Mouse (Mus musculus): Measurements from ENCODE around the gene Kcna7. TPM values are rescaled to one million over a fixed set of nuclear protein-coding genes. Genes with fewer than 3 reads are reported as not detected.
"Not testable (repeated sequence)": the region's sequence is repeated elsewhere in the genome, so short reads cannot be mapped to it uniquely, and the experiment has no call there.

The Kcna7 gene
- polyA plus RNA-seq, 1 experiment from 2014 or later: not detected

DNA sequence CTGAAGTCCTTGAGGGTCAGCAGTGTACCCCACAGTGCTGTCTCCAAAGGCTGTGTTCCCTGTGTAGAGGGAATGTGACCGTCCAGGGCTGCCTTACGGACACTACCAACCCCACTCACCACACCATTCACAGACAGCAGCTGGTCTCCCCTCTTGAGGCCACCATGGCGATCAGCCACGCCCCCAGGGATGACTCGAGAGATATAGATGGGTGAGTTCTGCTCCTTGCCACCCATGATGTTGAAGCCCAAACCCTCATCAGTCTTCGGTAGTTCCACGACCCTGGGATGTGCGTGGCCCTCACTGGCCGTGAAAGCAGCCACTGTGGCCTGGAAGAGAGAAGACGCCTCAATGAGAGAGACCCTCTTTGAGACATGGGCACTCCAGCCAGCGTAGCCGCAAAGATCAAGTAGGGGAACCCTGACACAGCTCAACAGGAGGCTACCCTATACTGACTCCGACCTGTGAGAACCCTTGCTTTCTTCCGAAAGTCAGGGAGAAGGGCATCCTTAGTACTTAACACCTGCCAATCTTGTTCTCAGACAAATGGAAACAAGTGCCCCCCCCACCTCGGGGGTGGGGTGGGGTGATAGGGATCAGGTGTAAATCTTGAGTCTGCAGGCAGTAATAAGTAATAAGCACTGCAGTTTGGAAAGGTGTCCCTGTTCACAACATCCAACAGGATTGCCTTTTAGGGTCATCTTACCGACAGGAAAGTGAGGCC lies 36.3 kb upstream of the Kcna7 start:
- Histone ChIP-seq H3K9me3 (replicated peaks) (no peaks in the 10 kb centered on the region), H3K27me3 (ENCODE audit: low read depth, poor library complexity, severe bottlenecking) (peaks cover 52% of the 10 kb centered on the region), H3K4me3 (peak overlapping the region; percentile 88), H3K4me1 (peaks cover 54% of the 10 kb centered on the region), H3K27ac (replicated peaks) (no peak overlapping the region), H3K36me3 (peaks cover 28% of the 10 kb centered on the region)
- WGBS: 75% methylated on average over 16 of the region's 16 CpGs
- DNase-seq (ENCODE audit: low spot score): no peak

DNA sequence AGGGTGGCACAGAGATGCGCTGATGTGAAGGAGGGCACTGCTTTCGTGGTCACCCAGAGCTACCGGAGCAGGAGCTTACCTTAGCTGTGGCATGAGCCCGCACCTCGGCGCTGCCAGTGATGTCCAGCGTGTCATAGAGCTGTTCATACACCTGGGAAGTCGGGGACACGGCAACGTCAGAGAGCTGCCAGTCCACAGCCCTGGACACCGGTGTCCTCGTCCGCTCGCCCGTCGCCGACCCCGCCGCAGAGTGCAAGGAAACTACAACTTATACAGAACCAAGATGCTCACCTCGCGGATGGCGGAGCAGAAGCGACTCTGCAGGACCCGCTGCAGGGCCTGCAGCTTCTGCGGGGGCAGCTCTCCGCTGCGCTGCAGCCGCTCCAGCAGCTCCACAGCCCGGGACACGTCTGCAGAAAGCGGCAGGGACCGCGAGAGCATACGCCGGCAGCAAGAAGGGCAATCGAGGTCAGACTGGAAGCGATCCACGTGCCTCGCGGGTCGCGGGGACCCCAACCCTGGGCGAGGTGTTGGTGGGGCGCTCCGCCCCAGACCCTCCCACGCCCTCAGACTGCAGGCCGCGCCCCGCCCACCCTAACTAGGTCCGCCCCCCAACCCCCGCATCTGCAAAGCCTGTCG lies 35.5 kb upstream of the Kcna7 start:
- peak overlapping the region; percentile 64 for H3K4me3 ChIP-seq
- H3K27ac ChIP-seq (replicated peaks): peak overlapping the region; percentile 69; the same call in 1 of the 2 replicates
- peaks cover 44% of the 10 kb centered on the region for H3K27me3 ChIP-seq (ENCODE audit: low read depth, poor library complexity, severe bottlenecking)
- no peaks in the 10 kb centered on the region for H3K9me3 ChIP-seq (replicated peaks)
- H3K36me3 ChIP-seq: peaks cover 36% of the 10 kb centered on the region
- 9% methylated on average over 52 of the region's 52 CpGs for WGBS
- peaks cover 54% of the 10 kb centered on the region for H3K4me1 ChIP-seq
- DNase-seq (ENCODE audit: low spot score): no peak

DNA sequence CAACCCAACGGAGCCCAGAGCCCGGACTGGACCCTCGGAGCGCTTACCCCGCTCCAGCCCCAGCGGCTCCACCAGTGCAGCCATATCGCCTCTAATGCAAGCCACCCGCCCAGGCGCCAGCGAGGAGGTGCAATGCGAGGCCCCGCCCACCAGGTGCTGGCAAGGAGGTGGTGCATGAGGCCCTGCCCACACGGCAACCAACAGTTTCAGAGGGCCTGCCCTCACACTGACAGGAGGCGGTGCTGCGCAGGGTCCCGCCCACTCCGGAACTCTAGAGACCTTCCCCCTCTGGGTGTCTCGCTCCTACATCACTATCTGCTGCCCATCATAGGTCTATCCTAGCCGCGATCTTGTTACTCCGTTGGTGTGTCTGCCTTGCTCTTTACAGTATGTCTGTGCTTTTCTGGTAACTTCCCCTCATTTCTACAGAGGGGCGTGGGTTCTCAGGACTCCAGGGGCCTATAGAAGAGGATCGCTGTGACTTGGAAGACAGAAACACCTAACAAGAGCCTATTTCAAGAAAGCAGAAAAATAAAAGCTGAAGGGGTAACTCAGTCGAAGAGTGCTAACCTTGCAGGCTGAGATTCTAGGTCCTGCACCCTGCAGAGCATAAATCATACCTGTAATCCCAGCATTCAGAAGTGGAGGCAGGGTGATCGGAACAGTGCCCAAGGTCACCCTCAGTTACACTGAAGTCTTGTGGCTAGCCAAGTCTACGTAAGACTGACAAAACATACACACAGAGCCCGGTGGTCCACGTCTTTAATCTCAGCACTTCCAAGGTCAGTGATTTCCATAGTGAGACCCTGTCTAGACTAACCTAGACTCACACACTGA lies 34.8 kb upstream of the Kcna7 start, which contains the start of gene Lin7b:
Gene Lin7b, minus strand, starts transcription at position 109 of the 837 bp plus-strand sequence.
- H3K27me3 ChIP-seq (ENCODE audit: low read depth, poor library complexity, severe bottlenecking): peaks cover 36% of the 10 kb centered on the region
- peak within 1 kb of the TSS; percentile 64 for H3K4me3 ChIP-seq
- H3K27ac ChIP-seq (replicated peaks): peak within 1 kb of the TSS; percentile 69; the same call in 1 of the 2 replicates
- DNase-seq (ENCODE audit: low spot score): peak; percentile 88
- 12% methylated on average over 28 of the region's 28 CpGs for WGBS
- no peaks in the 10 kb centered on the region for H3K9me3 ChIP-seq (replicated peaks)
- peaks cover 42% of the 10 kb centered on the region for H3K36me3 ChIP-seq
- H3K4me1 ChIP-seq: peaks cover 51% of the 10 kb centered on the region

DNA sequence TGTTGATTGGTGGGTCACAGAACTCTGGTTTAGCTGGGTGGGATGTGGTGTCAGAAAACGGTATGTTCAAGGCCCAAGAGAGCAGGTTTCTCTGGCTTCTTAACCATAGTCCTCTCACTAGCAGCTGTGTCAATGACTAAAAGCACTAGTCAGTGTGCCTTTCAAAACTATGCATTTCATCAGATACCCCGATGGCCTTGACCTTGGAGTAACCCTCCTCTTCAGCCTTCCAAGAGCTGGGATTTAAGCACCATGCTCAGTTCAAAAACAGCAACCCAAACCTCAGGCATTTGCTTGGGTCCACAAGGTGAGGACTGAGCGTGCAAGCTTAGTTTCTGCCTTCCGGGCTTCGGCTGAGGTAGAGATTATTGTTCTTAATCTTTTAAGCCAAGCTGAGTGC lies 33.1 kb upstream of the Kcna7 start:
- Histone ChIP-seq H3K4me1 (peaks cover 39% of the 10 kb centered on the region), H3K36me3 (peaks cover 59% of the 10 kb centered on the region), H3K27me3 (ENCODE audit: low read depth, poor library complexity, severe bottlenecking) (peaks cover 30% of the 10 kb centered on the region), H3K9me3 (replicated peaks) (no peaks in the 10 kb centered on the region), H3K4me3 (no peak overlapping the region), H3K27ac (replicated peaks) (no peak overlapping the region)
- no peak for DNase-seq (ENCODE audit: low spot score)
- 85% methylated on average over 5 of the region's 5 CpGs for WGBS

DNA sequence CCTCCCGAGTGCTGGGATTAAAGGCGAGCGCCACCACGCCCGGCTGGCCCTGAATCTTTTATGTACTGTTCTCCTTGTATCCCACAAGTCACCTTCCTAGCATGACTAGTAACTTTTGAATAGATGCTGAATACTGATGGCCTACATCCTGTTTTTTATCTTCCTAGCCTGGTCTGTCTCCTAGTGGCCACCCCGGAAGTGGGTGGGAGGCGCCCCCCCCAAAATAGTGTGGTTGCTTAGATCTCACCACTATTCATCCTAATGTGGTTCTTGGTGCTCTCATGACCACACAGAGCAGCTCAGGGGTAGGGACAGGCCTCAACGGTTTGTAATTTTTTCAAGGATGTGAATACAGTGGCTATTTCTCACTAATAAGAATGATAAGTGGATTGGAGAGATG lies 30.8 kb upstream of the Kcna7 start:
- 97% methylated on average over 8 of the region's 8 CpGs for WGBS
- no peak overlapping the region for H3K4me3 ChIP-seq
- peaks cover 10% of the 10 kb centered on the region for H3K27me3 ChIP-seq (ENCODE audit: low read depth, poor library complexity, severe bottlenecking)
- no peak overlapping the region for H3K27ac ChIP-seq (replicated peaks)
- no peaks in the 10 kb centered on the region for H3K9me3 ChIP-seq (replicated peaks)
- peaks cover 81% of the 10 kb centered on the region for H3K36me3 ChIP-seq
- DNase-seq (ENCODE audit: low spot score): no peak
- peaks cover 20% of the 10 kb centered on the region for H3K4me1 ChIP-seq

DNA sequence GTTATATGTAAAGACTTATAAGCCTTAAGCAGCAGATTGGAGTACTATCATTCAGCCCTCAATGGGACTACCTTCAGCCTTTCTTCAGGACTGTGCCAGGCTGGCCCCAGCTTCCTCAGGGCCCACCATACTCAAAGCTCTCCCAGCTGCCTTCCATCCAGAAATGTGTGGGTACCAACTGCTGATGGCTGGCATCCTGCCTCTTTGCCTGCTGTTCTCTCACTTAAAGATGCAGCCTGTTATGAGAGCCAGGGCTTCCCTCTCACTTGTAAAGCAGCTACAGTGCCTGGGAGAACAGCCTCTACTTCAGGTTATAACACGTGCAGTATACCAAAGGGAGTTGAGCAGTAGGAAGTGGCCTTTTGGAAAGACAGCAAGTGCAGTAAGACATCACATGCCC lies 29.4 kb upstream of the Kcna7 start:
- peaks cover 6% of the 10 kb centered on the region for H3K4me1 ChIP-seq
- no peak overlapping the region for H3K4me3 ChIP-seq
- H3K27ac ChIP-seq (replicated peaks): no peak overlapping the region
- H3K9me3 ChIP-seq (replicated peaks): no peaks in the 10 kb centered on the region
- peaks cover 94% of the 10 kb centered on the region for H3K36me3 ChIP-seq
- DNase-seq (ENCODE audit: low spot score): no peak
- no peaks in the 10 kb centered on the region for H3K27me3 ChIP-seq (ENCODE audit: low read depth, poor library complexity, severe bottlenecking)
- 95% methylated on average over 1 of the region's 1 CpGs for WGBS

DNA sequence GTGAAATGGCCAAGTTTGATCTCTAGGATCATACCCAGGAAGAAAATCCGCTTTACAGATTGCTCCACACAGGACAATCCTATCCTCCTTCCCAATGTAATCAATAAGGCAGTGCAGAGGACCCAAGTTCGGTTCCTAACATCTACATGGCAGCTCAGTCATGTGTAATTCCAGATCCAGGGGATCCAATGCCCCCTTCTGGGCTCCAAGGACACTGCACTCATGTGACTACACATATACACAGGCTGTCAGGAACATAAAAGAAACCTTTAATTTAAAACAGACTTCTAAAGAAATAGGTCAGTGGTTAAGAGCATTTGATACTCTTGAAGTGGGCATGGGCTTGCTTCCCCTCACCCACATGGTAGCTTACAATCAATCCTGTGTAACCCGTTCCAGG lies 19.4 kb upstream of the Kcna7 start:
- Histone ChIP-seq H3K36me3 (peaks cover 100% of the 10 kb centered on the region), H3K9me3 (replicated peaks) (no peaks in the 10 kb centered on the region), H3K4me1 (no peaks in the 10 kb centered on the region), H3K4me3 (no peak overlapping the region), H3K27ac (replicated peaks) (no peak overlapping the region), H3K27me3 (ENCODE audit: low read depth, poor library complexity, severe bottlenecking) (no peaks in the 10 kb centered on the region)
- DNase-seq (ENCODE audit: low spot score): no peak
- 91% methylated on average over 3 of the region's 3 CpGs for WGBS

DNA sequence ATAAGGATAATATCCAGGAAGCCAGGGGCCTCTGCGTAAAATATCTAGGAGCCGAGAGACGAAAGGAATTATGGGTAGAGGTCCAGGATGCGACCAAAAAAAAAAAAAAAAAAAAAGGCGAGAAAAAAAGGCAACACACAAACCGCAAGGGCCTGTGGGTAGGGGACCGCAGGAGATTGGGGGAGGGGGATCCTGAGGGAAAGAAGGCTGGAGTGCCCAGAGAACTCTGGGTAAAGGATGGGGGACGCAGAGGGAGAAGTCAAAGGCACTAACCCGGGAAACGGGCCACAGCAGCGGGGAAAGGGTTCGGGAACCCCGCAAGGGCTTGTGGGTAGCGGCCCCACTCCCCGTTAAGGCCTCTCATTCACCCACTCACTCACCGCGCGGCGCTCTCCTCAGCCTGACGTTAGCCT lies 10.3 kb upstream of the Kcna7 start:
- H3K36me3 ChIP-seq: peaks cover 42% of the 10 kb centered on the region
- H3K4me3 ChIP-seq: peak overlapping the region; percentile 91
- H3K4me1 ChIP-seq: peaks cover 23% of the 10 kb centered on the region
- no peaks in the 10 kb centered on the region for H3K27me3 ChIP-seq (ENCODE audit: low read depth, poor library complexity, severe bottlenecking)
- H3K9me3 ChIP-seq (replicated peaks): no peaks in the 10 kb centered on the region
- under 1% methylated on average over 17 of the region's 20 CpGs for WGBS
- H3K27ac ChIP-seq (replicated peaks): peak overlapping the region; percentile 99
- no peak for DNase-seq (ENCODE audit: low spot score)

DNA sequence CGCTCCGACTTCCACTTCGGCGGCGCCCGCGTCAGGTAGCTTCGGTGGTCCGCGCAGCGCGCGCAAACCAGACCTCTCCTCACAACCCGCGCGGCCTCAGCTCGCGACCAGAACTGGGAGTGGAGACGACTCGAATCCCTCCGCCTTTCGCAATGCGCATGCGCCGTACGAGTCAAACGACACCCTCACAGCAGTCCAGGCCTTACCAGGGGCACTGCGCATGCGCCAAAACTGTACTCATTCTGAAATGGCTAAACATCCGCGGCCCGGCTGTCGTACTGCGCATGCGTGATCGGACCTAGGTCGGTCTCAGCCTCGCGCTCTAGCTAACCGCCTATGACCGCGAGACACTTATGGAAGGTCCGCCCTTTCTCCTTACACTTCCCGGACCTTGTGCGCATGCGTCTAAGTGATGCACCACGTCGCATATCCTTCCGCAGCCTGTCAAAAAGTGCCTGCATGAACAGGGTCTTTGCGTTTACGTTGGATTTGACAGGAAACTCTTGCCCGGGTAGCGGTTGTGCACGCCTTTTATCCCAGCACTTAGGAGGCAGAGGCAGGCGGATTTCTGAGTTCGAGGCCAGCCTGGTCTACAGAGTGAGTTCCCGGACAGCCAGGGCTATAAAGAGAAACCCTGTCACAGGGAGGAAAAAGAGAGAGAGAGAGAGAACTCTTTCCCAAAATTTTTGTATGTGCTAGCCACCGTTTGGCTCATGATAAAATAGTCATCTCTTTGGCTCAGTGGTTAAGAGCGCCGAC lies 9.7 kb upstream of the Kcna7 start, which contains the start of gene Snrnp70:
Gene Snrnp70, minus strand, starts transcription at position 165 of the 759 bp plus-strand sequence.
- no peaks in the 10 kb centered on the region for H3K9me3 ChIP-seq (replicated peaks)
- peaks cover 23% of the 10 kb centered on the region for H3K4me1 ChIP-seq
- under 1% methylated on average over 60 of the region's 60 CpGs for WGBS
- H3K27ac ChIP-seq (replicated peaks): peak within 1 kb of the TSS; percentile 99
- peaks cover 36% of the 10 kb centered on the region for H3K36me3 ChIP-seq
- peak within 1 kb of the TSS; percentile 91 for H3K4me3 ChIP-seq
- DNase-seq (ENCODE audit: low spot score): peak; percentile 100
- no peaks in the 10 kb centered on the region for H3K27me3 ChIP-seq (ENCODE audit: low read depth, poor library complexity, severe bottlenecking)

DNA sequence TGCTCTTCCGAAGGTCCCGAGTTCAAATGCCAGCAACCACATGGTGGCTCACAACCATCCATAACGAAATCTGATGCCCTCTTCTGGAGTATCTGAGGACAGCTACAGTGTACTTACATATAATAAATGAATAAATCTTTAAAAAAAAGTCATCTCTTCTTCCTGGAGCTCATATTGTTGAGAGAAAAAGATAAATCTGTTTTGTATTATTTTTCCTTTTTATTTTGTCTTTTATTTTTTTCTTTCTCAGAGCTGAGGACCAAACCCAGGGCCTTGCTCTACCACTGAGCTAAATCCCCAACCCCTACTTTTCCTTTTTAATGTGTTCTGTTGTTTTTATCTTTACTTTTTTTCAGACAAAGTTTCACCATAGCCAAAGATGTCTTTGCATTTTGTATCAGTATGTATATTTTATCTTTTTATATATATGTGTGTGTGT lies 9.1 kb upstream of the Kcna7 start:
- WGBS: 10% methylated on average over 3 of the region's 3 CpGs
- not testable (repeated sequence) for H3K9me3 ChIP-seq (replicated peaks); H3K27me3 ChIP-seq (ENCODE audit: low read depth, poor library complexity, severe bottlenecking); DNase-seq (ENCODE audit: low spot score)
- Histone ChIP-seq H3K27ac (replicated peaks) (peak overlapping the region; percentile 99), H3K36me3 (peaks cover 31% of the 10 kb centered on the region), H3K4me1 (peaks cover 23% of the 10 kb centered on the region), H3K4me3 (peak overlapping the region; percentile 91)

DNA sequence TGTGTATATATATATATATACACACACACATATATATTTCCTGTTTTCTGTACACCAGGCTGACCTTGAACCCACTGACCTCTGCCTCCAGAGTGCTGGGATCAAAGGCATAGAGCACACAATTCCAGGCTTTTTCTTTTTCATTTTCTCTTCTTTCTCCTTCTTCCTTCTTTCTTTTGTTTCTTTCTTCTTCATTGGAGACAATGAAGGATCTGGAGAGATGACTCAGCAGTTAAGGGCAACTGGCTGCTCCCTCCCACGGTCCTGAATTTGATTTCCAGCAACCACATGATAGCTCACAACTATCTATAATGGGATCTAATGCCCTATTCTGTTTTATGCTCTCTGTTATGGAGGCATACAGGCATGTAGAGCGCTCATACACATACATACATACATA lies 8.7 kb upstream of the Kcna7 start:
- Histone ChIP-seq H3K27me3 (ENCODE audit: low read depth, poor library complexity, severe bottlenecking) (no peaks in the 10 kb centered on the region), H3K27ac (replicated peaks) (no peak overlapping the region), H3K4me3 (no peak overlapping the region), H3K36me3 (peaks cover 27% of the 10 kb centered on the region), H3K9me3 (replicated peaks) (no peaks in the 10 kb centered on the region), H3K4me1 (peaks cover 23% of the 10 kb centered on the region)
- 81% methylated on average over 2 of the region's 2 CpGs for WGBS
- DNase-seq (ENCODE audit: low spot score): no peak

DNA sequence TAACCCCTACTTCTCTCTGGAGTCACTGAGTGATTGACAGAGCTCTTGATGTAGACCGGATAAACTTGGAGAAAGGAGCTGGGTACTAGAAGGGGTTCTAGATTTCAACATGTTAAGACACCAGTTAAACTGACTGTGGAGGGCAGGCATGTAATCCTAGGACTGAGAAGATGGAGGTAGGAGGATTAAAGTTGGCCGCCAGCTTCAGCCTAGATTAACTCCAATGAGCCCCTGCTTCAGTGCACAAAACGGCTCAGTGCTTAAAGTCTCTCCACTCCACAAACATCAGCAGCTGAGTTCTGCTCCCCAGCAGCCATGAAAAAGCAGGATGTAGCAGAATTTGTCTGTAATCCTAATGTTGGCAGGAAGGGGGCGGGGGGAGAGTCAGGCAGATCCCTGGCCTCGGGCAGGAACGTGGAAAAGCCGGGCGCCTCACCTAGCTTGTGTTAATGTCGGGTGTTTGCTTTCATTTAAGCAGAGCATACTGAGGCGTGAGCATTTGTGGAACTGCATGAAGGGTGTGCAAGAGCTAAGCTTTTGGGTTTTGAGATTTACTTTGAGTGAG lies 3.9 kb upstream of the Kcna7 start:
- DNase-seq (ENCODE audit: low spot score): no peak
- Histone ChIP-seq H3K4me1 (peaks cover 13% of the 10 kb centered on the region), H3K27ac (replicated peaks) (no peak overlapping the region), H3K27me3 (ENCODE audit: low read depth, poor library complexity, severe bottlenecking) (peaks cover 19% of the 10 kb centered on the region), H3K36me3 (no peaks in the 10 kb centered on the region), H3K4me3 (no peak overlapping the region), H3K9me3 (replicated peaks) (no peaks in the 10 kb centered on the region)
- WGBS: 77% methylated on average over 10 of the region's 10 CpGs
